Mouse (Mus musculus): ENCODE measurements around the gene Gpr155.

The Gpr155 gene

DNA sequence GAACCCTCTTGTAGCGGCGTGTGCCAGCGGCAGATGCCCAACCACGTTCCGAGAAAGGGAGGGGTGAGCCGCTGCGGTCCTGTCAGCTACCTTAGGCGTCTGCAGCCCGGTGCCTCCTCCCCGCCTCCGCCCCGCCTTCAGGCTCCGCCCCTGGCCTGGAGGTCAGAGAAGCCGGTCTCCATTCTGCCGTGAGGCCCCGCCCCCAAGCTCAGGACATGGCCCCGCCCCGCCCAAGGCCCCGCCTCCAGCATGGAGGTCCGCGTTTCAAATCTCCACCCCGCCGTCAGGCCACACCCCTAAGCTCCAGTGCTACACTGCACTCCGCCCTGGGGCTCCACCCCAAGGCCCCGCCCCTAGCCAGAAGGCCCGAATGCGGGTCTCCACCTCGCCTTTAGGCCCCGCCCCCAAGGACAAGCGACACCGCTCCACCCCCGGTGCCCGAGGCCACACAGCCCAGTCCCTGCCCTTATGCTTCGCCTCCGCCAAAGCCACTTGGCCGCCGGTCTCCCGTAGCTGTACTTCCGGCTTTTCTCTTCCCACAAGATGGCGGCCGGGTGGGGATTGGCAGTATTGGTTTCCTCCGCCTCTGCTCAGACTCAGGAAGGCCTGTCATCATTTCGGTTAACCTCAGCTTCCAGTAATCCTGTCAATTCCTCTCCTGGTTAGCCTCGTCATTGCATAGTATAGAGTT, at the start of gene Gpr155:
TSS of gene Gpr155 (minus strand) at position 217 of the 691 bp plus-strand sequence.
- no peak; the same call in 1 of the 2 replicates for TF ChIP-seq GATA4 (IDR thresholded peaks at IDR 0.05; ENCODE audit: insufficient replicate concordance, low read length)

DNA sequence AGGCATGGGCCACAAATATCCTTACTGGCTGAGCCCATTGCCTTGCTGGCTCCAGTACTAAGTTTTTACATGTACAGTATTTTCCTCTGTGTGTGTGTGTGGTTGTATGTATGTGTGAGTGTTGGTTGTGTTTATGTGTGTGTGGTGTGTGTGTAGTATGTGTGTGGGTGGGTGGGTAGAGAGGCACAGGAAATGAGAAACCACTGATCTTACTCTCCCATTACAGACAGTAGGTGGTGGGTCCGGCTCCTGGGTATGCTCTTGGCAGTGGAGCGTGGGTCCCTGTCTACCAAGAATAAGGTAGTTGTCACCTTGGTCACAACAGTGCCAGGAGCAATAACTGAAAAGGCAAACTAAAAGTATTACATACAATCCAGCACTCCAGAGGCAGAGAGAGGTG, 49.5 kb upstream of the Gpr155 start:
- TF ChIP-seq GATA4 (IDR thresholded peaks at IDR 0.05; ENCODE audit: insufficient replicate concordance, low read length) = no peak

GRCm38 (mm10) chr2:73431959-73432396, 45.6 kb upstream of the Gpr155 start:
- TF ChIP-seq GATA4 (IDR thresholded peaks at IDR 0.05; ENCODE audit: insufficient replicate concordance, low read length) = no peak

- no peak for TF ChIP-seq GATA4 (IDR thresholded peaks at IDR 0.05; ENCODE audit: insufficient replicate concordance, low read length)
Observed at GRCm38 (mm10) chr2:73428803-73429468, 42.6 kb upstream of the Gpr155 start.

GRCm38 (mm10) chr2:73427293-73427692, 40.9 kb upstream of the Gpr155 start:
- TF ChIP-seq GATA4 (IDR thresholded peaks at IDR 0.05; ENCODE audit: insufficient replicate concordance, low read length) = no peak

DNA sequence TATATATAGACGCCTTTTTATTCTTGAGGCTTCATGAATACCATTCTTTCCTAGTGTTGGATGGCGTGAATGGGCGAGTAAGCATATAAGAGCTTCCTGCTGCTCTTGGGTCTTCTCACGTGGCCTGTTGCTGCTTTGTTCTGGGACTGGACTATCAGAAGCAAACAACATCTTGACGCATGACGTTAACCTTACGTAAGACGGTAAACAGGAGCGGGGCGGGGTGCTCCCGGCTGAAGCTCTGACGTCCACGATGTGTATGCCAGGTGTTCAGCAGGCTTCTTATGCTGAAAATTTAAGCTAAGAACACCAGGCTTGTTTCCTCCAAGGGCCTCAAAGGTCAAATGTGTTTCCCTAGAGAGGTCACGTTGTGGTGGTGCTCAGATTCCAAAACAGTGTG, 39.5 kb upstream of the Gpr155 start:
- no peak for TF ChIP-seq GATA4 (IDR thresholded peaks at IDR 0.05; ENCODE audit: insufficient replicate concordance, low read length)

- TF ChIP-seq GATA4 (IDR thresholded peaks at IDR 0.05; ENCODE audit: insufficient replicate concordance, low read length) = no peak
Observed at GRCm38 (mm10) chr2:73419730-73420129, 33.4 kb upstream of the Gpr155 start.

DNA sequence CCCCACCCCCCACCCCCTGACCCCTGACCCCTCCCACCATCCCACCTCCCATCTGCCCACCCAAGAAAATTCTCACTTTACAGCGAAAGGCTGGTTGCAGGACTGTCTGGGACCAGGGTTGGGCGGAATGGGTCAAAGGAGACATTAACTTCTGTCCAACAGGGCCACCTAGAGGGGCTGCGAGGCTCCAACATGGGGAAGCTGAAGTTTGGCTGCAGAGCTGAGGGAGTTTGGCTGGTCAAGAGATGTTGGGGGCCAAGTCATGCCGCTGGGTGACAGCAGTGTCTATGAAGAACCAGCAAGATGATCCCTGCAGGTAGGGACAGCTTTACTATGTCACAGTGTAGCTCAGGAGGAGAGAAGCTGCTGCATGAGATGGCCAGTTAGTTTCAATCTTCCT, 32.9 kb upstream of the Gpr155 start:
- TF ChIP-seq GATA4 (IDR thresholded peaks at IDR 0.05; ENCODE audit: insufficient replicate concordance, low read length) = no peak

GRCm38 (mm10) chr2:73415892-73416291, 29.5 kb upstream of the Gpr155 start:
- no peak for TF ChIP-seq GATA4 (IDR thresholded peaks at IDR 0.05; ENCODE audit: insufficient replicate concordance, low read length)

GRCm38 (mm10) chr2:73410076-73410475, 23.7 kb upstream of the Gpr155 start:
- TF ChIP-seq GATA4 (IDR thresholded peaks at IDR 0.05; ENCODE audit: insufficient replicate concordance, low read length) = no peak

DNA sequence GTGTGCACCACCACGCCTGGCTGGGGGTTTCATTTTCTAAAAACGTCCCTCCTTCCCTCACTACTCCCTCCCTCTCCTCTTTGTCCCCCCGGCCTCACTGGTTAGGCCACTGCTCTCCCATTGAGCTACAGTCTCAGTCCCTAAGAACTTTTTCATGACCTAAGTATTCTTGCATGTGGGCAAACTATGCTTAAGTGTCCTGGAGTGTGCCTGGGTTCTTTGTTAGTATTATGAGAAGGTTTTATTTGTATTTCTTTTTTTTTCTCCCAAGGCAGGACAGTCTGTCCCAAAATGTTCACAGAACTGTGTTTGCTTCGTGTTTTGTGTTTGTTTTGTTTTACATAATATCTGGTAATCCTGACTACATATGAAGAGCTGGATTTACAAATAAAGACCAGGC, 21.3 kb upstream of the Gpr155 start:
- TF ChIP-seq GATA4 (IDR thresholded peaks at IDR 0.05; ENCODE audit: insufficient replicate concordance, low read length) = no peak

DNA sequence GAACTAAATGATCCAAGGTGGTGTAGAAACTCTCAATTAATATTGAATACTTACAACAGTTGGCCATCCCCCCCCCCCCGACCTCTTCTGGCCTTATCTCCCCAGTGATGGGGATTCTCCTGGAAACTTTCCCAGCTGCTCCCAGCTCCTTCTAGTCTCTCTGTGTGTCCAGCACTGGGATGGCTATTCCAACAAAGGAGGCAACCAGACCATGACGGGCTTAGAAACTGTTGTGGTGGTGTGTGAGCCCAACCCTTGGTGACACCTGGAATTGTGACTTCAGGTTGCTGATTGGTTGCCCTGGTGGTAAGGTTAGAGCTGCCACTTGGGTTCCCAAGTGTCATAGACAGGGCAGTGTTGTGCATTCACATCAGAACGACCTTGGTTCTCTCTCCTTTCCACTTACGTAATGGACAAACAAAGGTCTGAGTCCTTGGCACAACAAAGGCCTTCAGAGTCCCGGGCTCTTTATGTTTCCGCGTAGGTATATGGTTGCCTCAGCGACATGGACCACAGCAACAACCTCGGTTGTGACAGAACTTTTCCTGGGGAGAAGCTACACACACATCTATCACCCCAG, 20.1 kb upstream of the Gpr155 start:
- TF ChIP-seq GATA4 (IDR thresholded peaks at IDR 0.05; ENCODE audit: insufficient replicate concordance, low read length) = no peak

- no peak for TF ChIP-seq GATA4 (IDR thresholded peaks at IDR 0.05; ENCODE audit: insufficient replicate concordance, low read length)
Observed at GRCm38 (mm10) chr2:73404980-73405379, 18.6 kb upstream of the Gpr155 start.

DNA sequence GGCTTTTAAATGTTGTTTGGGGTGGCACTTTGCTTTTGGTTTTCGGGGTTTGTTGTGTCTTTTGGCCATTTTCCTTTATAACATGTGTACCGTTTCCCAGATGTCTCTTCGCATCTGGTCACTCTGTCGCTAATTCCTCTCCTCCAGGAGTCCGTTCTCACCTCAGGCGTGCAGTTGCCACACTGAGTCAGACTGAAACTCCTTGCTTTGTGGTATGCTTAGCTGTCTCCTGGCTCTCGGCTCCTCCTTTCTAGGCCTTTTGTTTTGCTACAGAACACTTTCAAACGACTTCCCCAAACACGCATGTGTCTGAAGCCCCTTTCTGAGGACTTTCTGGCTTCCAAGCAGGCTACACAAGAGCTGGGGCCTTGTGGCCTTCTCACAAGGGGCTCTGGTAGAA, 18.1 kb upstream of the Gpr155 start:
- no peak for TF ChIP-seq GATA4 (IDR thresholded peaks at IDR 0.05; ENCODE audit: insufficient replicate concordance, low read length)

GRCm38 (mm10) chr2:73403385-73404013, 17.1 kb upstream of the Gpr155 start:
- TF ChIP-seq GATA4 (IDR thresholded peaks at IDR 0.05; ENCODE audit: insufficient replicate concordance, low read length) = no peak

DNA sequence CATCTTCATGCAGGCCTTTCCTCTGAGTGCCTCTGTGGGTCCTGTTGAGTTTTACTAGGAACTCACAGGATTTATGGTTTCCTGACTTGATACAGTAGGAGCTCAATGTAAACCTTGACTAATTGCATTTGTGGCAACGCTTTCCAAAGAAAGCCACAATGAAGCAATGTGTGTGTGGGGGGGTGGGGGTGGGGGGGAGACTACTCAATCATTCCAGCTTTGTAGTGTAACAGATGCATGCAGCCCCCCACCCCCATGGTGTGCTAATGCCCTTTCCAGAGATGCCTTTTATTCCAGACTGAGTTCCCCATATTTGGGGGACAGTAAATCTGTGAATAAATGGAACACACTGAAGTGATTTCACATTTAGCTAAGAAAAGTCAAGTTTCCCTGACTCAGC, 15.3 kb upstream of the Gpr155 start:
- TF ChIP-seq GATA4 (IDR thresholded peaks at IDR 0.05; ENCODE audit: insufficient replicate concordance, low read length) = no peak

Data from liver, adult (tissue).